Mouse (Mus musculus) erythroblast, embryonic 14.5 days (primary cell): ENCODE results near the gene Cntnap5a. TPM values are rescaled to one million over a fixed set of nuclear protein-coding genes. Genes with fewer than 3 reads are reported as not detected.

Experiments used
- H3K27me3 ChIP-seq: 2 replicates; pipeline ENCODE4 v1.6.1; 2012; ENCODE audit warnings: inconsistent platforms; ENCODE audit not compliant: control insufficient read depth
- H3K36me3 ChIP-seq: 2 replicates; pipeline ENCODE4 v1.6.1; 2012; ENCODE audit warnings: mild to moderate bottlenecking, inconsistent platforms; ENCODE audit not compliant: control insufficient read depth
- H3K4me1 ChIP-seq: 2 replicates; pipeline ENCODE4 v1.6.1; 2012; ENCODE audit warnings: inconsistent platforms; ENCODE audit not compliant: control insufficient read depth
- H3K4me3 ChIP-seq: replicated peaks from 2 replicates; pipeline ENCODE3; 2012; ENCODE audit warnings: moderate library complexity, mild to moderate bottlenecking, inconsistent platforms
- H3K9me3 ChIP-seq: 2 replicates; pipeline ENCODE4 v1.6.1; 2012; ENCODE audit warnings: low read length, inconsistent platforms, mixed read lengths; ENCODE audit not compliant: control insufficient read depth
- GATA1 ChIP-seq: IDR thresholded peaks from 2 replicates; pipeline ENCODE4 v1.6.1; 2012; ENCODE audit warnings: low read length, inconsistent platforms, mixed read lengths
- TAL1 ChIP-seq: IDR thresholded peaks from 3 replicates; pipeline ENCODE4 v1.6.1; 2012; ENCODE audit warnings: low read length, inconsistent platforms, mixed read lengths
- polyA plus RNA-seq: library from polyadenylated mRNA; stranded (reverse); fragments of >175 nt; gene quantifications from 2 replicates; pipeline ENCODE4 v1.2.3, GENCODE M21; 2012

The Cntnap5a gene
- polyA plus RNA-seq, 1 experiment: not detected

- Histone ChIP-seq H3K9me3 (0 out of 2 replicates have a peak, but pooled peaks cover 2% of the 10 kb centered on the region), H3K4me3 (no peak overlapping the region), H3K4me1 (no peaks in the 10 kb centered on the region), H3K27me3 (no peaks in the 10 kb centered on the region), H3K36me3 (no peaks in the 10 kb centered on the region)
- no peak for TF ChIP-seq TAL1
- no peak for TF ChIP-seq GATA1
Measured at GRCm38 (mm10) chr1:116367572-116367971, 683.0 kb downstream of the Cntnap5a start.

- no peaks in the 10 kb centered on the region for H3K36me3 ChIP-seq
- H3K9me3 ChIP-seq: peaks cover 8% of the 10 kb centered on the region; the same call in 1 of the 2 replicates
- no peak overlapping the region for H3K4me3 ChIP-seq
- TF ChIP-seq TAL1: no peak
- no peak for TF ChIP-seq GATA1
- no peaks in the 10 kb centered on the region for H3K4me1 ChIP-seq
- no peaks in the 10 kb centered on the region for H3K27me3 ChIP-seq
Measured at GRCm38 (mm10) chr1:116370817-116371216, 686.3 kb downstream of the Cntnap5a start.

GRCm38 (mm10) chr1:116373551-116373950, 689.0 kb downstream of the Cntnap5a start:
- no peak overlapping the region for H3K4me3 ChIP-seq
- no peaks in the 10 kb centered on the region for H3K4me1 ChIP-seq
- H3K9me3 ChIP-seq: peaks cover 9% of the 10 kb centered on the region; the same call in 1 of the 2 replicates
- TF ChIP-seq TAL1 (no peak), GATA1 (no peak)
- no peaks in the 10 kb centered on the region for H3K36me3 ChIP-seq
- H3K27me3 ChIP-seq: no peaks in the 10 kb centered on the region

GRCm38 (mm10) chr1:116392390-116392789, 707.8 kb downstream of the Cntnap5a start:
- no peaks in the 10 kb centered on the region for H3K4me1 ChIP-seq
- H3K27me3 ChIP-seq: no peaks in the 10 kb centered on the region
- no peak for TF ChIP-seq TAL1
- no peak for TF ChIP-seq GATA1
- H3K4me3 ChIP-seq: no peak overlapping the region
- H3K9me3 ChIP-seq: peaks cover 3% of the 10 kb centered on the region; the same call in 1 of the 2 replicates
- no peaks in the 10 kb centered on the region for H3K36me3 ChIP-seq

- Histone ChIP-seq H3K27me3 (no peaks in the 10 kb centered on the region), H3K4me1 (no peaks in the 10 kb centered on the region), H3K9me3 (no peaks in the 10 kb centered on the region), H3K36me3 (no peaks in the 10 kb centered on the region), H3K4me3 (no peak overlapping the region)
- TF ChIP-seq TAL1: no peak
- TF ChIP-seq GATA1: no peak
Measured at GRCm38 (mm10) chr1:116401996-116402656, 717.6 kb downstream of the Cntnap5a start.

GRCm38 (mm10) chr1:116409836-116410235, 725.3 kb downstream of the Cntnap5a start:
- H3K36me3 ChIP-seq: no peaks in the 10 kb centered on the region
- no peak overlapping the region for H3K4me3 ChIP-seq
- H3K27me3 ChIP-seq: no peaks in the 10 kb centered on the region
- H3K4me1 ChIP-seq: no peaks in the 10 kb centered on the region
- no peaks in the 10 kb centered on the region for H3K9me3 ChIP-seq
- TF ChIP-seq TAL1 (no peak), GATA1 (no peak)

- Histone ChIP-seq H3K4me1 (no peaks in the 10 kb centered on the region), H3K27me3 (no peaks in the 10 kb centered on the region), H3K9me3 (no peaks in the 10 kb centered on the region; the same call in 1 of the 2 replicates), H3K36me3 (no peaks in the 10 kb centered on the region), H3K4me3 (no peak overlapping the region)
- TF ChIP-seq TAL1 (no peak), GATA1 (no peak)
Measured at GRCm38 (mm10) chr1:116428396-116428795, 743.8 kb downstream of the Cntnap5a start.

- TF ChIP-seq TAL1 (no peak), GATA1 (no peak)
Measured at GRCm38 (mm10) chr1:116455115-116455717, 770.7 kb downstream of the Cntnap5a start.

GRCm38 (mm10) chr1:116477703-116478102, 793.1 kb downstream of the Cntnap5a start:
- Histone ChIP-seq H3K4me1 (no peaks in the 10 kb centered on the region), H3K27me3 (no peaks in the 10 kb centered on the region), H3K36me3 (no peaks in the 10 kb centered on the region), H3K4me3 (no peak overlapping the region), H3K9me3 (no peaks in the 10 kb centered on the region)
- TF ChIP-seq GATA1 (no peak), TAL1 (no peak)

More at GRCm38 (mm10) chr1:116455115-116455717, 770.7 kb downstream of the Cntnap5a start:
- Histone ChIP-seq H3K4me1 (no peaks in the 10 kb centered on the region), H3K27me3 (no peaks in the 10 kb centered on the region), H3K36me3 (no peaks in the 10 kb centered on the region), H3K9me3 (peaks cover 3% of the 10 kb centered on the region), H3K4me3 (no peak overlapping the region)
